ENCODE assay signal across 8 mouse cellular contexts in genomic region chr11:104195791-104196190, GRCm38 (mm10). TPM values are rescaled to one million over a fixed set of nuclear protein-coding genes. Genes with fewer than 3 reads are reported as not detected.
DNase-seq lines count a peak whose midpoint lies in the region; ATAC-seq and TF ChIP-seq lines count a peak whose summit lies in the region.

No protein-coding gene starts in this region.

- no peak overlapping the region for H3K27ac ChIP-seq in ES-E14 (ENCODE audit: insufficient read depth, low read depth, low read length, poor library complexity, severe bottlenecking)
- no peak overlapping the region for H3K27ac ChIP-seq in bone marrow, adult 2 months (ENCODE audit: control insufficient read depth, insufficient read depth, low read depth, low read length, poor library complexity)
- no peak overlapping the region for H3K27ac ChIP-seq in embryonic facial prominence, embryonic 14.5 days (replicated peaks; ENCODE audit: low read depth, low read length)
- no peak overlapping the region for H3K27ac ChIP-seq in heart, embryonic 14.5 days (replicated peaks in 1 of 2; ENCODE audit: control insufficient read depth in 1 of 2, insufficient read depth in 1 of 2, low read depth in 2 of 2, low read length in 2 of 2)
- H3K27ac ChIP-seq in lung, embryonic 15.5 days = no peak overlapping the region

- in situ Hi-C loops in ES-E14 (cut with MboI; ENCODE audit: low sequenced_read_pairs in 2 of 2, unreplicated experiment in 2 of 2) = loop anchor here in 1 of 2 experiments (10.0 kb wide), 2 partner anchors 201 to 431 kb away; no protein-coding TSS in a partner anchor

- TF ChIP-seq CTCF in bone marrow, adult 2 months (IDR thresholded peaks at IDR 0.05; ENCODE audit: control insufficient read depth, insufficient read depth, low read length) = peak; percentile 71

- 17% methylated on average over 9 of the region's 9 CpGs for WGBS in bone marrow, adult 2 months
- 9% methylated on average over 9 of the region's 9 CpGs for WGBS in embryonic facial prominence, embryonic 14.5 days
- 11% methylated on average over 9 of the region's 9 CpGs for WGBS in heart, embryonic 14.5 days
- 10% methylated on average over 9 of the region's 9 CpGs for WGBS in lung, embryonic 15.5 days

- no peaks in the 10 kb centered on the region for H3K36me3 ChIP-seq in ES-E14 (ENCODE audit: control insufficient read depth, insufficient read depth, low read length, poor library complexity, severe bottlenecking)
- H3K36me3 ChIP-seq in embryonic facial prominence, embryonic 14.5 days (ENCODE audit: control insufficient read depth, insufficient read depth, low read length) = no peaks in the 10 kb centered on the region
- no peaks in the 10 kb centered on the region for H3K36me3 ChIP-seq in heart, embryonic 14.5 days (ENCODE audit: control insufficient read depth, insufficient read depth, low read length)
- no peaks in the 10 kb centered on the region for H3K36me3 ChIP-seq in lung, embryonic 15.5 days

- peak; percentile 65 for ATAC-seq in embryonic facial prominence, embryonic 14.5 days (ENCODE audit: low read depth)
- ATAC-seq in heart, embryonic 14.5 days (ENCODE audit: insufficient number of reproducible peaks, insufficient read depth, low FRiP score, low read depth) = 0 out of 2 replicates have a peak, but pooled peaks have one; percentile 21
- peak; percentile 59 for ATAC-seq in lung, embryonic 15.5 days (ENCODE audit: borderline replicate concordance, extremely low read depth, low FRiP score, low TSS enrichment)

- H3K27me3 ChIP-seq in embryonic facial prominence, embryonic 14.5 days (replicated peaks; ENCODE audit: control insufficient read depth, insufficient read depth, low read length) = peaks cover 6% of the 10 kb centered on the region; the same call in 1 of the 2 replicates
- peaks cover 13% of the 10 kb centered on the region for H3K27me3 ChIP-seq in heart, embryonic 14.5 days (ENCODE audit: control insufficient read depth, insufficient read depth, low read length)
- H3K27me3 ChIP-seq in lung, embryonic 15.5 days = 0 out of 2 replicates have a peak, but pooled peaks cover 8% of the 10 kb centered on the region

- peak; percentile 96 for DNase-seq in ES-E14 (ENCODE audit: low read depth, low spot score)
- peak; percentile 83 for DNase-seq in embryonic facial prominence, embryonic 14.5 days (ENCODE audit: low spot score)
- DNase-seq in layer of hippocampus, adult 18-20 months (ENCODE audit: low spot score in 2 of 2) = peak; percentile 86 to 98
- DNase-seq in retina, adult 2 months (ENCODE audit: low read depth, low spot score) = peak; percentile 69
- DNase-seq in thymus, postnatal 4 days = peak; percentile 76

- H3K9me3 ChIP-seq in ES-E14 (ENCODE audit: control insufficient read depth, insufficient read depth, low read depth, low read length) = no peaks in the 10 kb centered on the region
- H3K9me3 ChIP-seq in embryonic facial prominence, embryonic 14.5 days (ENCODE audit: control insufficient read depth, low read length) = no peaks in the 10 kb centered on the region
- no peaks in the 10 kb centered on the region for H3K9me3 ChIP-seq in heart, embryonic 14.5 days (ENCODE audit: control insufficient read depth, low read length)
- no peaks in the 10 kb centered on the region for H3K9me3 ChIP-seq in lung, embryonic 15.5 days

- no peak overlapping the region for H3K9ac ChIP-seq in ES-E14 (ENCODE audit: insufficient read depth, low read depth, low read length, poor library complexity, severe bottlenecking)
- H3K9ac ChIP-seq in embryonic facial prominence, embryonic 14.5 days (ENCODE audit: low read depth, low read length) = no peak overlapping the region
- no peak overlapping the region for H3K9ac ChIP-seq in heart, embryonic 14.5 days (ENCODE audit: low read length)
- H3K9ac ChIP-seq in lung, embryonic 15.5 days = no peak overlapping the region

- no peak for TF ChIP-seq POLR2A in bone marrow, adult 2 months (IDR thresholded peaks at IDR 0.05; ENCODE audit: borderline replicate concordance, control insufficient read depth, low read depth, low read length)

- H3K4me3 ChIP-seq in ES-E14 (ENCODE audit: insufficient read depth in 1 of 2, low read depth in 1 of 2, low read length in 2 of 2, poor library complexity in 1 of 2, severe bottlenecking in 1 of 2) = no peak overlapping the region
- H3K4me3 ChIP-seq in bone marrow, adult 2 months (replicated peaks; ENCODE audit: control insufficient read depth, low read depth, low read length) = no peak overlapping the region
- H3K4me3 ChIP-seq in embryonic facial prominence, embryonic 14.5 days (ENCODE audit: low read depth, low read length) = no peak overlapping the region
- H3K4me3 ChIP-seq in heart, embryonic 14.5 days (ENCODE audit: control insufficient read depth in 1 of 2, insufficient read depth in 1 of 2, low read depth in 1 of 2, low read length in 2 of 2) = no peak overlapping the region
- no peak overlapping the region for H3K4me3 ChIP-seq in lung, embryonic 15.5 days

- peaks cover 0 to 2% of the 10 kb centered on the region in 2 experiments; a peak in 1 of 4 replicates for H3K4me1 ChIP-seq in ES-E14 (ENCODE audit: control insufficient read depth in 2 of 2, insufficient read depth in 2 of 2, low read length in 2 of 2, poor library complexity in 1 of 2)
- no peaks in the 10 kb centered on the region for H3K4me1 ChIP-seq in bone marrow, adult 2 months (ENCODE audit: control insufficient read depth, insufficient read depth, low read length)
- H3K4me1 ChIP-seq in embryonic facial prominence, embryonic 14.5 days (ENCODE audit: control insufficient read depth, insufficient read depth, low read length) = no peaks in the 10 kb centered on the region
- H3K4me1 ChIP-seq in heart, embryonic 14.5 days (ENCODE audit: control insufficient read depth in 2 of 2, insufficient read depth in 2 of 2, low read length in 2 of 2) = no peaks in the 10 kb centered on the region
- no peaks in the 10 kb centered on the region for H3K4me1 ChIP-seq in lung, embryonic 15.5 days

- H3K4me2 ChIP-seq in embryonic facial prominence, embryonic 14.5 days (ENCODE audit: low read depth, low read length) = no peak overlapping the region
- no peak overlapping the region for H3K4me2 ChIP-seq in heart, embryonic 14.5 days (ENCODE audit: low read length)
- no peak overlapping the region for H3K4me2 ChIP-seq in lung, embryonic 15.5 days

TF ChIP-seq in ES-E14, 5 proteins besides CTCF, POLR2A, EP300 and RAD21:
- TF ChIP-seq ZNF384 (IDR thresholded peaks at IDR 0.05; ENCODE audit: low read depth, low read length) = no peak
- TF ChIP-seq MAFK (IDR thresholded peaks at IDR 0.05; ENCODE audit: insufficient read depth, low read depth, low read length) = no peak
- no peak for TF ChIP-seq CHD2 (IDR thresholded peaks at IDR 0.05; ENCODE audit: low read depth, low read length)
- TF ChIP-seq ZC3H11A (IDR thresholded peaks at IDR 0.05; ENCODE audit: borderline replicate concordance, low read depth, low read length) = peak; percentile 98
- peak; percentile 26; the same call in 1 of the 2 replicates for TF ChIP-seq HCFC1 (IDR thresholded peaks at IDR 0.05; ENCODE audit: borderline replicate concordance, insufficient read depth, low read length)

RNA-seq across cellular contexts. Expression of gene Sppl2c, which starts 9.7 kb away (rescaled TPM):
- not detected in 2 replicates for total RNA-seq in ES-E14 (2012; rRNA removed)
- polyA plus RNA-seq in bone marrow, adult 2 months (2011; ENCODE audit: insufficient read depth, insufficient read length, low replicate concordance, missing spikeins) = not detected in 2 replicates
- not detected in 2 replicates for polyA plus RNA-seq in embryonic facial prominence, embryonic 14.5 days (2014; fragmentation: Nextera tagmentation; extraction: Ambion mirVana)
- polyA plus RNA-seq in heart, embryonic 14.5 days (2014; fragmentation: Nextera tagmentation; extraction: Ambion mirVana) = not detected in 2 replicates
- not detected for total RNA-seq in layer of hippocampus, adult 18-20 months (2021)
- not detected in 2 replicates for polyA plus RNA-seq in lung, embryonic 15.5 days (2015; fragmentation: Nextera tagmentation; extraction: Ambion mirVana)

RNA-seq across cellular contexts. Expression of gene Mapt, which starts 35.4 kb away (rescaled TPM):
- total RNA-seq in ES-E14 (2012; rRNA removed) = 8.8 and 9.7 TPM in 2 replicates
- 2.2 and 5.5 TPM in 2 replicates for polyA plus RNA-seq in bone marrow, adult 2 months (2011; ENCODE audit: insufficient read depth, insufficient read length, low replicate concordance, missing spikeins)
- 26.5 and 27.2 TPM in 2 replicates for polyA plus RNA-seq in embryonic facial prominence, embryonic 14.5 days (2014; fragmentation: Nextera tagmentation; extraction: Ambion mirVana)
- polyA plus RNA-seq in heart, embryonic 14.5 days (2014; fragmentation: Nextera tagmentation; extraction: Ambion mirVana) = 0.42 and 0.85 TPM in 2 replicates
- total RNA-seq in layer of hippocampus, adult 18-20 months (2021) = 100 to 1,000 TPM; 329 to 337 TPM
- polyA plus RNA-seq in lung, embryonic 15.5 days (2015; fragmentation: Nextera tagmentation; extraction: Ambion mirVana) = 6.5 and 11.0 TPM in 2 replicates
